Mouse (Mus musculus) spleen, postnatal 10 days (tissue): ENCODE results near the gene Gm5136.

Experiments
- DNase-seq, 2 experiments: peaks; one replicate each; pipeline ENCODE4 v3.0.0; 2021 to 2022; ENCODE audit warnings: low spot score in 2 of 2

The Gm5136 gene

DNA sequence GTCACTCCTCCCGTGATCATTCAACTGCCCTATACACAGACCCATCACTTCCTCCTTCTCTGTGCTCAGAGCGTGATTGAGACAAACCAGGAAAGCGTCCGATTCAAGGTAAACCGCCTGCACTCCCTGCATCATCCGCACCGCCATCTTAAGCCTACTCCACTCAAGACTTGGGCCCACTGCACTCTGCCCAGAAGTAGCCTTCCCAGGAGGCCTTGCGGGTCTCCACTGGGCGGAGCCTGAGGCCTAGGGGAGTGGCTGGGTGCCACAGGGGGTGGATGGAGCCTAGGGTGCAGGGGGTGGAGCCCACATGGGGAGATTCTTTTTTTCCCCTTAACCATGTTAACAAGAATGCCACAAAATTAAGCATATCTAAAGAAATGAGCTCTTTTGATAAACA, at the start of gene Gm5136:
Gene Gm5136, minus strand, starts transcription at position 215 of the 400 bp plus-strand sequence.
- DNase-seq = no peak

DNA sequence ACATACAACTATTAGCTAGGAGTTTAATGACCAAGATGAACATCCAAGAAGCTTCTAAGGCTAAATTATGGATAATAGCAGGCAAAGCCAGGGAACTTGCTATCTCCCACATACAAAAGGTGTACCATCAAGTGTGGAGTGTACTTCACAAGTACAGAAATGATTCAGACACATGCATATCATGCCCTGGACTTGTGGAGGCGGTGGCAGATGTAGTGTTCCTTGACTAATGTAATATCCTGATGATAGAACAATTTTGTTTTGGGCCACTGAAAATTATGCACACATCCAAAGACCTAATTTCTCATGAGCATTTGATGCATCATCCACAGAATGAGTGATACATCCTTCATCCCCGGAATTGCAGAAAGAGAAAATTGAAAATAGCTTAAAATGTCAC, 43.8 kb upstream of the Gm5136 start:
- no peak for DNase-seq

DNA sequence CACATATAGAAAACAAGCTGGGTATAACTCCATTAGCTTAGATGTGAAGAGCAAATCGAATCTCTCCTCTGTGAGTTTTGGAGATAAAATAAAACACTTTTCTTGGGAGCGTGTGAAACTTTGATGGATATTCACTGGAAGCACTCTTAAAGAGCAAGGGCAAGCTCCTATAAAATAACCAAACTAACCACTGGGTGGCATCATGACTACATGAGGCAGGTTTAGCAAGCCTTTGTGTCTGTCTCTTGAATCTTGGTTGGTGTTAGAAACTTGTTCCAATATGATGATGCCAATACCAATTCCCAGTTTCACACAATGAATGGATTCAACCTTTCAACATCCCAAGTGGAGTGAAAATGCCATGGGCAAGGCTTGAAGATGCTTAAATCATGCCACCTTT, 34.0 kb upstream of the Gm5136 start:
- DNase-seq = no peak

DNA sequence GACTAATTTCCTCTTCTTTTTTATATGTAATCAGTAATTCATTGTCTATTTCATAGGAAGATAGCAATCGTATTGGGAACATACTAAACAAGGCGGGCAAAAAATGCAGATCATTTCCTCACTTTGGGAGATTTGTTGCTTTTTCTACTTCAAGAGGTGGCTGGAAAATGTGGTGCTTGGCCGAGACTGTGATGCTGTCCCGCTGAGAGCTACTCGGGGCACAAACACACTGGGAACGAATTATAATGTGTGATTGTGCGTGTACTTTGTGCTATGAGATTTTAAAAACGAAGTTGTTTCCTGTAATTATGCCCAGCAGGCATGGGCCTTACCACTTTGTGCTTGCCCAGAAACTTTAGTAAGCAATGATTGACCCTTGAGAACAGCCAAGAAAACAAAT, 29.0 kb upstream of the Gm5136 start:
- no peak for DNase-seq

DNA sequence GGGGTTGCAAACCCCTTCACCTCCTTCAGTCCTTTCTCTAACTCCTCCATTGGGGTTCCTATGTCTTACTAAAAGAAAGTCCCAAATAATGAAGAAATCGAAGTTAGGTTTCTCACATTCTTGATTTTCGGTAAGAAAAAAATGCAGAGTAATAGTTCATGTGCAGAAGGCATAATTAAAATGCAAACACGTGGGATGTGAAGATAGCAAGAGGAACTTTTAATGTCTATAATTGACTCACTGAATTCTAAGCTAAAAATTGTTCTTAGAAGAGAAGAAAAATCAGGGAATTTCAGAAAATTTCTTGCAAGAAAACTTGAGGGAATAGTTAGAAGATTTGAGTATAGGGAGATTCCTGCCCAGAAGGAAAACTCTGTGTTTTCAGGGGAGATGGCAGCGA, 26.4 kb upstream of the Gm5136 start:
- DNase-seq = no peak

DNA sequence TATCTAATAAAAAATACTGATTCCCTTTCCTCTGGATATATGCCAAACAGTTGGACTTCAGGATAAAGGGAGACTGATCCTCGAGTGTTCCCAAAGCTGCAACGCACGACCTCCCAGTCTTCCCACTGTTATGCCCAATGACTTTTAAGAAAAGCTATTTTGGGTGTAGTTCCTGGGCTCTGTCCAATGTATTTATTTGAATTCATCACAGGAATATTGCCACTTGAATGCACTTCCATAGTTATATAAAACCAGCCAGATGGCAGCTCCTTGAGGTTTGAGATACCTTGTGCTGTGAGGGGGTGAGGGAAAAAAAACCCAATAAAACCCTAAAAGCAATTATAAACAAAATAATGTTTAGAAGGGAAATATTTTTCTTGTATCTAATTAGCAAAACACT, 24.9 kb upstream of the Gm5136 start:
- no peak for DNase-seq

DNA sequence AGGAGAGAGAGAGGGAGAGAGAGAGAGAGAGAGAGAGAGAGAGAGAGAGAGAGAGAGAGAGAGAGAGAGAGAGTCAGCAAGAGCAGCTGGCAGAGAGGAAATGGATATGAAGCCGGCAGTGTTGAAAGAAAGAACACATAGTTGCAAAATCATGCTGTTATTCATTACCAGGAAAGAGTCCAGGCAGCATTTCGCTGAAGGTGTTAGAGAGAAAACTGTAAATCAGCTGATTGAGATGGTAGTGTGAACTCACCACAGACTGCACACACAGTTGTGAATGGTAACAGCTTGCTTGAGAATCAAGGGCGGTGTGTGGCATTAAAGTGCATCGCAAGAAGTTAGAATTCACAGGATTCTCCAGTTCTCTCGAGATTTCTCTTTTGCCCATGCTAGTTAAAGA, 10.6 kb upstream of the Gm5136 start:
- no peak for DNase-seq

DNA sequence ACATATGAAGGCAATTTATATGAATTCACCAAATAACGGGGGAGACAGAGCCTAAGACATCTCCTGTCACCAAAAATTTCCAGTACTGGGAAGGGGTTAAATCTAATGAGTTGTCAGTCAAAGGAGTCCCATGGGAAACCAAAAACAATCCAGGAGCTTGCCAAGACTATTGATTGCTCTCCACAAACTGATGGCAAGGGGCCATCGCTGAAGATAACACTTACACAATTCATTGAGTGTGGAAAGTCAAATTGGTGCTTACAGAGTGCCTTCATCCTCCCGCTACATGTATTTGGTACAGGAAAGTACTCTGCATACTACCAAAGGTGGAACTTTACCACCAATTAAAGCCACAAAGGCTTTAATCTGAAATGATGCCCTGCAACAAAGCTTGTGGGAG, 5.7 kb upstream of the Gm5136 start:
- DNase-seq = no peak

DNA sequence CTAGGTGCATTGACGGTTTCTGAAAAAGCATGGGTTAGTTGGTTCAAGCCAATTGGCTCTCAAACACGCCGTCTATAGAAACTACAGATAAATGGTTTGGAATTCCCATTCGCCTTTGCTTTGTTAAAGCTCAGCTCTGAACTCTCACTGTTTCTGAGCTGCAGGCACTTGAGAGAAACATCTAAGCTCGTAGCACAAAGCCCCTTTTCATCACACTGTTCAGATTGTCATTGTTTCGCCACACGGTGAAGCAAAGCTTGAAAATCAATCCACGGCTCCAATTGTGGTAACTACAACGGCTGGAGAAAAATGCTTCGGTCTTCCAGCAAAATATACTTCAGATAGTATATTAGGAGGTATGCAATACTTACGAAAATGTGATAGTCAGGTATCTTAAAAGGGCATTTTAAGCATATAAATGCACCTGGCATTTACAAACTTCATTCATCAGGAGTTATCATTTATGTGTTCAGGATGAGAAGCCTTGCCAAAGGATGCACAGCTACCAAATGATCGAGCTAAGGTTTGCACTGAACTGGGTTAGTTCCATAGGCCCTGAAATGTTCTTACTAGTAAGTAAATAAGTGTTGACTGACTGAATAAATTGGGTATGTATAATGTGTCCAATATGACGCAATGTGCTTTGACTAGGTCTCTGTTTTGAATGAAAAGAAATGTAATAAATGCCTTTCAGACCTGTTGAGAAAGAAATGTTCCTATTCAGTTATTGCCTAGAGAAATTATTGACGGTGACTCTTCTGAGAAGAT, 1.6 kb upstream of the Gm5136 start:
- no peak for DNase-seq

DNA sequence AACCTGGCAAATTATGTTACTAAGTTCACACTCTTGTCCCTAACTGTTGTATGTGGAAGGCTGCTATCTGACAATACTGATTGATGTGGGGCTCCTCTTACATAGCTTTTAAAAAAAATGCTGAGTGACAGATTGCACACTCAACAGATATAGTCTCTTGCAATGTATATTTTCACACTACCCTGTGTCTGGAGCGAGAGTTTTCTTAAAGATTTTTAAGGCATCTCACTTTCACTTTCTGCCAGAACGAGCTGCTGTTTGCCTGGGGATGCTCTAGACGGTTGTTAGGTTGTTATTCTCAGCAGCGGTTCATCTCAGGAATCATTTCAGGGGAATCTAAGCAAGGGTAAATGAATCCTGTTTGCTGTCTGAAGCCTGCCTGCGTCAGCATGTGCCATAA, 2.9 kb downstream of the Gm5136 start:
- no peak for DNase-seq

DNA sequence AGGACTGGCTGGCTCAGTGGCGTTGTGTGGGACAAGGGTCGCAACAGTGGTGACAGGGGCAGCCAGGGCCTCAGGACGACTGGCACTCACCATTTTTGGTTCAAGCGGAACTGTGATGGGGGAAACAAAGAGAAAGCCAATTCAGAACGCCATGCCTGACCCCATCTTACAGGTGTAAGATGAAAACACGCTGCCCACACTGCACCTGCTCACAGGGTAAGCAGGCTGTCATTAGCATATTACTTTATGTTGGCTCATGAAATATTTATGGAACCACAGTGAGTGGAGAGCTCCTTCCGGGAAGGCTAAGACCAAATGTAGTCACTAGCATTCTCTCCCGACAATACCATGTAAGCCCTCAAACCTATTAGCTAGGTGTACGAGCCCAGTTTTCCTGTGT, 9.0 kb downstream of the Gm5136 start:
- no peak for DNase-seq

DNA sequence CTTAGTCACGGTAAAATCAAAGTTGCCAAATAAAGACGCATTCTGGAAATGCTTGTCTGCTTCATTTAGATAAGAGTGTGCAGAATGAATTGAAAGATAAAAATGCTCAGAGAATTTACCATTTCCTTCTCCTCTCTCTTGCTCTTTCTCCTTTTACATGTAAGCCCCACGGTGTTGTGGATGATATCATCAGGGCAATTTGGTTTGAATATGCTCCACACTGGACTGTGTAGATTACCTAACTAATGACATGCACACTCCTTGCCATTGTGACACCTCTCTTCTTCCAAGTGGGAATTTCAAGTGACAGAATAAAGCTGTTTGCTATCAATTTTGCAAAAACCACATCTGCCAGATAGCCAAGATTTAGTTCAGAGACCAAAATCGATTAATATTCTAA, 13.3 kb downstream of the Gm5136 start:
- DNase-seq = no peak

DNA sequence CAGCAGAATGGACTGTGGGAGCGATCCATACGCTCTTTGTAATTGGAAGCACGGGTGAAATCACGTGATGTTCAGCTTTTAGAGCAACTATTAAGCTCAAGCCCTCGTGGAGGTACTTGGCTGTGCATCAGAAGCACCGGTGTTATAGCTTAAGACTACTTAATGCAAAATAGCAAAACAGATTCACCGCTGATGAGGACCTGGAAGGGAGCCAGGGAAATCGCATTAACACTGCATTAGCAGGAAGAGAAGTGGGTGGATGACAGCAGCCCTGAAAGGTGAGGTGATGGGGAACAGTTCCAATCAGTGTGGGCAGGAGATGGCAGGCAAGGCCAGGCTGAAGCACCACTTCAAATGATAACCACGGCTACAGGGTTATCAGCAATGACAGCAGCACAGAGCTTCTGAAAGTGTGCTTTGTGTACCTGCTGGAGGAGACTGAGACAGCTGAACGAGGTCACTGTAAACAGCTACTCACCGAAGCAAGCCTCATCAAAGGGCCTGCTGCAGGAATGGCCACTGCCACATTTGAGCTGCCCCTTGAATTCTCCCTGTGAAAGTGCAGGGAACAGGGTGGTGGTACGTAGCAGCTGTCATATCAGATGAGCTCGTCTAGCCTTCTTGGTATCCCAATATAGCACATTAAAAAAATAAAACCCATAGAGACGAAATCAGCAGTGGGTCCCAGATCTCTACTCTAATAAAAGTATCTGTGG, 20.1 kb downstream of the Gm5136 start:
- no peak for DNase-seq

DNA sequence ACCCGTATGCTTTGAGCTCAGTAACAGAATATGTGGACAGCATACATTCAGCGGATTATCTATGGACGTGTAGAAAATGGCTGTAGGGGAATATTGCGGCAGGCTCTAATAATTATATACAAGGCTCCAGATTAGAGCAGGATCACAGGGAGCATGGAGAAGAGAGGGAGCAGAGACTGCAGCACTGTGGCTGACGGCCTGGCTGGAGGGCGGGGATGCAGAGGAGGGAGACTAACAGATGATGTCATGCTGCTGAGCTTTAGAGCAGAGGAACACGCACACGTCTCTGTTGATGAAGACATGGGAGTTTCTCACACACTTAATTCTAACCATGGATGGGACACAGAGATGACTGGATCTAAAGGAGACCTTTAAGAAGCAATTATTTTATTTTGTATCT, 22.9 kb downstream of the Gm5136 start:
- DNase-seq = no peak

DNA sequence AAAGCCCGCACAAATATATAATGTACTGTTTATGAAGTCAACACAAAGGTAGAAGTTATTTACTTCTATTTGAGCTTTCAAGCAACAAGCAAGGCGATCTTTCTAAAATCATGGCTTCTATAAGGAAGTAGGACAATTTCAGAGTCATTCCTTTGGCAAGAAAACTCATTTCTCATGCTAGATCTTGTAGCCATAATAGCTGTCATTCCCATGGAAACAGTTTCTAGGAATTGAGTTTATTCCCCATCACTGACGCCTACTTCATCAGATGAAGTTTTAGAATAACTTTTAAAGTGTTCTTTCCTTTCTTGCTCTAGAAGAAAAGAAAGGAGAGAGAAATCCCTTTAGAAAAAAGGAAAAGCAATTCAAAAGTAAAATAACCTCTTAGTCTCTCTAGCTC, 31.0 kb downstream of the Gm5136 start:
- DNase-seq = no peak

DNA sequence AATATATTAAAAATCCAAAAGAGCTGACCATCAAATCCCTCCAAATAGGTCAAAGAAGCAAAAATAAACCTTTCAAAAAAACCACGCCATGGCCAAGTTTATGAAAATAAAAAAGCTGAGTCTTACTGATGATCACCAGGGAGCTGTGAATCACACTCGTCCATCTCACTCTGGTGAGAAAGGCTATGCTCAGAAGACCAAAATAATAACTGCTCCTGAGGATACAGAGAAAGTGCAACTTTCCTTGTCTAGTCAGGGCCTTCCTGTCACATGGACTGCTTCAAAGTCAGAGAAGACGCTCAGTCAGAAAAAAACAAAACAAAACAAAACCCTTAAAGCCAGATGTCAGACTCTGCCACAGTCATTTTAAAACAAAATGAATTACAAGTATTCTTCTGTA, 39.7 kb downstream of the Gm5136 start:
- no peak for DNase-seq

DNA sequence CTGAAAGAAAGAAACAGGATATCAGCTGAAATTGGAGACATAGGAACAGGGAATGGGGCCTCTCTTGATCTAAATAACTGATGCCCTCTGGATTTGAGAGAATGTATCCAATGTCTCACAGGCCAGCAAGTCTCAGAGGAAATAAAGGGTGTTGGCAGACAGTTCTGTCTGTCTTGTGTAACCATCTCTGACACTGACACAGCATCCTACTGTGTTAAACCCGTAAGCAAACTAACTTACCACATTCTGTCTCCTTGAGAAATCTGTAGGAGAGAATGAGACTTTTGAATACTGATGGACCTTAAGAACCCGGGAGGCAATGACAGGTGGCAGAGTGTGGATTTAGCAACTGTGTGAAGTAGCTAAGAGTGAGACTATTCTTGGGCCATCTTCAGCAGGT, 41.7 kb downstream of the Gm5136 start:
- DNase-seq = no peak

DNA sequence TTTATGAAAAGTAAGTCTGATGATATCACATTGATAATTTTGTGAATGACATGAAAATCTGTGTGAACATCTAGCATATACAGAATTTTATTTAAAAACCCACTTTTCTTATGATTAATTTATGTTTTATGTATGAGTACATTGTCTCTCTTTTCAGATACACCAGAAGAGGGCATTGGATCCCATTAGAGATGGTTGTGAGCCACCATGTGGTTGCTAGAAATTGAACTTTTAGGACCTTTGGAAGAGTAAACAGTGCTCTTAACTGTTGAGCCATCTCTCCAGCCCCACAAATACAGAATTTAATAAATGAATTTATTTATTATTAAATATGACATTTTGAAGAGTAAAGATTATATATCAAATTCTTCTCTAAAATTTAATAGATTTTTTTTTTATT, 42.3 kb downstream of the Gm5136 start:
- no peak for DNase-seq

DNA sequence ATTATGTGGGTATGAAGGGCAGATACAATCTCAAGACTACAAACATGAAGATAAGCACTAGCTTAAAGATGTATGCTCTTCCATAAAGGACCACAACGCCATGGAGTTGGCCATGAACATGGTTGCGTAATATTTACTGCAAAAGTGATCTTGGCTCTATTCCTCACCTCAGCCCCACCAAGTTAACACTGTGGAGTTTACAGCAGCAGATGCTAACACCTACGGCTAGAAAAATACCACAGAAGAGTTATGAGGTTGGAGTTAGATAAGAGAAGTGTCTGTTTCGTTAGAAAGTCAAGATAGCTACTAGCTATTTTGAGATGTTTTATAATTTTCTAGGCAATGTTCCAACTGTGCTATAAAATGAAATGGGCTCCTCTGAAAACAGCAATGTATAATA, 43.1 kb downstream of the Gm5136 start:
- DNase-seq = no peak

DNA sequence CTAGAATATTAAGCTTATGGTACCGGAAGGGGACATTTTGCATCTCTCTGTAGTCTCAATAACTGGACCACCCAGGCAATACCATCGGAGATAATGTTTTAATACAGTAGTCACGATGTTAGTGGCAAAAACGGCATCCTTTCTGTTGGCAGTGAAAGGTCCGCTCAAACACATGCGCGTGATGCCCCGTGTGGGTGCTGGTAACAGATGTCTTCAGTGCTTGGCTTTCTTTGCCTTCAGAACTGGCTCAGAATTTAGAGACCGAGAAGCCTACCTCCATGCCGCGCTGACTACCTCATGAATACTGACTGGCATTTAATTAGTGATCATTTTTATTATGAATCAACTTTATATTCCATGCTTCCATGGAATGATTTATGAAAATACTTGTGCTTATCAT, 44.9 kb downstream of the Gm5136 start:
- DNase-seq = no peak

DNA sequence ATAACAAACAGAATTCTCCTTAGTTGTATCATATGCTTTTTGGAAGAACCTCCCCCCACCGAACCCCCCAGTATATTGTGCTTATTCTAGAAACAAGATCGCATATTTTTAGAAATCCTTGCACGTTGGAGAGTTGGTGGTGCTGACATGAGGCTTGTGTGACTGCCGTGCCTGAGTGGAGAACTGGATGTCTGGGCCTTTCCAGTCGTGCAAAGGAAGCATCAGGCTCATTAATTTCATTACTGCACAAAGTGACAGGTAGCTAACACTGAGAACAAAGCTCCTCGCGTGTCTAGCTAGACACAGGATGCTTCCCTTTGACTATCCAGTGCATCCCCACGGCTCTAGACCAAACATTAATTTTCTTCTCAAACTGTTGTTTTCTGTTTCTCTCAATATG, 47.1 kb downstream of the Gm5136 start:
- DNase-seq = no peak

DNA sequence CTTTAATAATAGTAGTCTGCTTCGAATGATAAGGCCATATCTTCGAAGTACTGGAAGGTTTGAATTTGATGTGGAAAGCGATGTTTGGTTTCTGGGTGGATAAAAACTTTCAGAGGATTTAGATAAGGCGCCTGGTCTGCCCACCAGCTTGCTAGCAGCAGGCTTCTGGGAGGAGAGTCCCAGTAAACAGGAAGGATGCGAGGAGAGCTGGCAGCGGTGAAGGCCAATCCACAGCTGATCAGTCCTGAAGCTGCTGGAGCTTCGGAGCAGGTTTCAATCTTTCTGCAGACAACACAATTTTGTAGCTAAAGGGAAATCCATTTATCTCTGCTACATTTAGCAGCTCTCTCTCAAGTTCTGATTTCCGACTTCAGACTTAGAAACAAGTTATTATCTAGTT, 47.9 kb downstream of the Gm5136 start:
- DNase-seq = no peak

DNA sequence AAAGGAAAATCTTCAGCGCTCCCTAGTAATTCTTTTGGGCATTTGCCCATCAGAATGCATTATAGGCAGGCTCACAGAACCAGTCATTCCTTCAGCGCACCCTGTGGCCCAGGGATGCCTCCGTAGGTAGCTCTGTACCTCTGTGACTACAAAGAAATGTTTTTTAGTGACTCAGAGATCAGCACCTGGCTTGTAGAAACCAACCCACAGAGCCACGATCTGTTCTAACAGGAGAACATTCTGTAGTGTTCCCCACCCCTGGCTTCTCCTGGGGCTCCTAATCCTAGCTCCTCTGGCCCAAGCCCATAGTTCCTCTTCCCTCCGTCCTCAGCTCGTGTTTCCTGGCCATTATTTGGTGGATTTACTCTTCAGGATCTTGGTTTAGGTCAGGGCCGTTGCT, 50.8 kb downstream of the Gm5136 start:
- no peak for DNase-seq
